Mouse (Mus musculus): ENCODE measurements around the gene Gm11549.

The Gm11549 gene

GRCm38 (mm10) chr3:36481776-36482193 is 39.8 kb downstream of the Gm11549 start:
- DNase-seq (ENCODE audit: low read depth, low spot score): no peak

DNA sequence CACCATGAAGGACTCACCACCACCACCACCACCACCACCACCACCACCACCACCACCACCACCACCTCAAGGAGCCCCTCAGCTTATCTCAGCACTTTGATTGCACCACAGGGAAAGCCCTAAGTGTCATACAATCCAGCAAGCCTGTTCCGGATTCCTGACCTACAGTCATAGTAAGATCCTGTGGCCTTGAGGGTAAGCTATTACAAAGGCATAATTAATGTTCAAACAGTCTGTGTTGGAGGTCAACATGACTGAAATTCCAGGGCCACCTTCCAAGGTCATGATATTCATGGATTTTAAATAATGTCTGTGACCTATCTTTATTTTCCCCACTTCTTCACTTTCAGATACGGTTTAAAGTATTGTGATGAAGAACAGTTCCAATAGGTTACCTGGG is 41.1 kb downstream of the Gm11549 start:
- no peak for DNase-seq (ENCODE audit: low read depth, low spot score)

DNA sequence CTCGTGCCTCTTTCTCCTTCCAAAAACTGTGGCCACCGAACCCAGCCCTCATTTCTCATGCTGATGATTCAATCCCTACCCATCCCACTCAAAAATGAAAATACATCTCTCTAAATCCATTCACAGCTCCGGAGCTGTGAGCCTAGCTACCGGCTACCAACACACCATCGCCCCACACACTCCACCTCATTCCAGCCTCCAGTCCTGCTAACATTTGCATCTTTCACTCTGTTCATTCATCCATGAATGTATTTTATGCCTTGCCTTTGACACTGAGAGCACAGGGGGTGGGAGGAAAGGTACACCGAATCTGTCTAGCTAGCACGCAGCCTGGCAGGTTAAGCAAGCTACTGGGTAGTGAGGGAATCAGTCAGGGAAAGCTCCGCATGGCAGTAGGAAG is 42.8 kb downstream of the Gm11549 start:
- no peak for DNase-seq (ENCODE audit: low read depth, low spot score)

GRCm38 (mm10) chr3:36476261-36477155 is 45.1 kb downstream of the Gm11549 start:
- no peak for DNase-seq (ENCODE audit: low read depth, low spot score)

DNA sequence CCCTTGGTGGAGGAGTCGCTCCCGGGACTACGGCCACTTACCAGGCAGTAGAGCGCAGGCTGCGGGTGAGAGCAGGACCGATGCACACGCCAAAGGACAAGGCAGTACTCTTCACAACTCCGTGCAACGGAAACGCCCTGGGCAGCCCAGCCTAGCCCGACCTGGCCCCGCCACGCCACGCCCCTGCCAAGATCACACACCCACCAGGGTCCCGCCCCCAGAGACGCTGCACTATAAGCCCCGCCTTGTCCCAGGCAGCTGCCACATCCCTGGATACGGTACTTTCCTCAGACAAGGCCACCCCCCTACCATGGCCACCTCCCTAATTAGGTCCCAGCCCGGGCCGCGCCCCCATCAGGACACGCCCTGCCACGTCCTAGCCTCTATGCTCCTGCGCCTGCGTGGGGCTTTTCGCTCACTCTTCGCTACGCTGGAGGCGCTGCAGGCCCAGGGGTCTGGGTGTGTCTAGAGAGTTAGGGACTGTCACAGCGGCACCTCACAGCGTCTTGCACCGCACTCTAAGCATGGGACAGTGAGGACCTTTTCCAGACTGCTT is 46.0 kb downstream of the Gm11549 start, which contains the start of the genes Anxa5 and 1810062G17Rik:
TSS of gene Anxa5 (minus strand) at position 363 of the 556 bp plus-strand sequence.
TSS of gene 1810062G17Rik (plus strand) at position 406 of the 556 bp plus-strand sequence.
- DNase-seq (ENCODE audit: low read depth, low spot score): peak; percentile 98

DNA sequence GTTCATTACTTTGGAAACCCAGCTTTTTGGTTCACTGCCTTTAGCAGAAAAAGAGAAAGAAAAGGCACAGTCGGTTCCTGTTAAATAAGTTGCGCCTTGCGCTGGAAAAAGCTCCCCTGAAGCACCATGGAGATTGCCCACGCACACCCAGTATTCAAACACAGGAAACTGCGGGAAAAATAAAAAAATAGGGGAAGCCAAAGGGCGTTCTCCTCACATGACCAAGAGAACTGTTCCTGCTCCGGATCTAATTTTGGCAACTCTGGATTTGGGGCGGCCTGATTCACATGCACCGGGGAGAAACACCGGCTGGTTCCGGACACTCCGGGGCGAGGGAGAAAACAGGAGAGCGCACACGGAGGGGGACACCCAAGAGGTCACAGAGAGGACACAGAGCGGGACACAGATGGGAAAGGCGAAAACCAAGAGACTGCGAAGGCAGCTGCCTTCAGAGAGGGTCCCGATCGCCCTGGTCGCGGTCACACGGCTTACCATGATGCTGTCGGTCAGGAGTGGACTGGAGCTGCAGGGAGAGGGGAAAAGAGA is 46.6 kb downstream of the Gm11549 start:
- DNase-seq (ENCODE audit: low read depth, low spot score): no peak

GRCm38 (mm10) chr3:36474421-36474820 is 47.2 kb downstream of the Gm11549 start:
- no peak for DNase-seq (ENCODE audit: low read depth, low spot score)

DNA sequence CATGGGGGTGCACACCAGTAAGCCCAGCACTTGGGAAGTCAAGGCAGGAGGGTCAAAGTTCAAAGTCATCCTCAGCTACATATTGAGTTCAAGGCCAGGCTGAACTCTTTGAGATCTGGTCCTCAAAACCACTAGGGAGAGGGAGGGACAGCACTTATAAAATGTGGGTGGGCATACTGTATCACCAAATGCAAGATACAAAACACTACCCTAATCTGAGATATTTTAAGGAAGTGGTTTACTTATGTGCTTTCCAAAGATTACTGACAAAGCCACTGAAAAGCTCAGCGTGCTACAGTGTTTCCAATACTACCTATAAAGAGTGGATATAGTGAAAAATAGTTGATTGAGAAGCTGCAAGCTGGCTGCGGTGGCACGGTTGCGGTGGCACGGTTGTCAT is 48.4 kb downstream of the Gm11549 start:
- DNase-seq (ENCODE audit: low read depth, low spot score): no peak

- no peak for DNase-seq (ENCODE audit: low read depth, low spot score)
These were observed 49.8 kb downstream of the Gm11549 start for GRCm38 (mm10) chr3:36471856-36472255.

DNA sequence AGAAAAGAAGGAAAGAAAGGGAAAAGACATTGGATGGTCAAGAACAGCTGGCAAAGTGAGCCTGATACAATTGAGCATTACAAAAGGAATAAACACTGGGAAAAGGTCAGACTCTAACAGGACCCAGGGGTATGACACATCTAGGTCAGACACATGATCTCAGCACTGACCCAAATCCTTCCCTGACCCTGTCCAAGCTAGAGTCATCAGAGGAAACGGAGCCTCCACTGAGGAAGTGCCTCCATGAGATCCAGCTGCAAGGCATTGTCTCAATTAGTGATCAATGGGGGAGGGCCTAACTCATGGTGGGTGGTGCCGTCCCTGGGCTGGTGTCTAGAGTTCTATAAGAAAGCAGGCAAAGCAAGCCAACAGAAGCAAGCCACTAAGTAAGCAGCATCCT is 52.7 kb downstream of the Gm11549 start:
- DNase-seq (ENCODE audit: low read depth, low spot score): no peak

GRCm38 (mm10) chr3:36467632-36468031 is 54.0 kb downstream of the Gm11549 start:
- no peak for DNase-seq (ENCODE audit: low read depth, low spot score)

DNA sequence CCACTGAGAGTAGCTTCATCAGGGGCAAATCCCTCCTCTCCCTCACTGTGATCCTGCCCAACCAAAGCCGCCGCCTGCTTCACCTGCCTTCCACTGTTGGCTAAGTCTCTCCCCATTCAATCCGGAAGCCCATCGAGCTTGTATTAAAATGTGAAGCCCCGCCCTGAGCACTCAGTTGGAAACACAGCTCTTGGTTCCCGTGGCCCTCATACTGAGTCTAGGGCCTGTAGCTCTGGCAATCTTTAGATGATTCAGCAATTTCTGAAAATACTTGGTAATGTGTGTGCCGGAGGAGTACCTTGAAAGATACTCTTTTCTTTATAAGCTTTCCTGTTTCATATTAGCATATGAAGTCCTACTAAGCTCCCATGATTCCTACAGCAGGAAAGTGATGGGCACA is 56.1 kb downstream of the Gm11549 start:
- peak; percentile 65 for DNase-seq (ENCODE audit: low read depth, low spot score)
